Mouse (Mus musculus): ENCODE measurements around the gene Gm49673.
"Not testable (repeated sequence)": the region's sequence is repeated elsewhere in the genome, so short reads cannot be mapped to it uniquely, and the experiment has no call there.

- not testable (repeated sequence) for TF ChIP-seq POLR2A (IDR thresholded peaks at IDR 0.05; ENCODE audit: borderline replicate concordance, control insufficient read depth, low read depth, low read length)
- TF ChIP-seq CTCF (IDR thresholded peaks at IDR 0.05; ENCODE audit: control insufficient read depth, insufficient read depth, low read length), result peak; percentile 43
Measured at GRCm38 (mm10) chr17:8160969-8161368, 13.4 kb upstream of the Gm49673 start.
